Mouse (Mus musculus): ENCODE measurements around the gene Myrf. TPM values are rescaled to one million over a fixed set of nuclear protein-coding genes. Genes with fewer than 3 reads are reported as not detected.

The Myrf gene
- polyA plus RNA-seq, 1 experiment from 2014 or later, result 0.22 TPM

GRCm38 (mm10) chr19:10198723-10199122, 41.8 kb downstream of the Myrf start:
- Histone ChIP-seq H3K4me2 (no peak overlapping the region), H3K9me3 (replicated peaks) (no peaks in the 10 kb centered on the region), H3K9ac (no peak overlapping the region), H3K27ac (no peak overlapping the region; the same call in 1 of the 2 replicates), H3K4me3 (no peak overlapping the region), H3K4me1 (peaks cover 19% of the 10 kb centered on the region), H3K36me3 (ENCODE audit: poor library complexity, severe bottlenecking) (peaks cover 63% of the 10 kb centered on the region), H3K27me3 (no peaks in the 10 kb centered on the region)
- peak; percentile 52 for ATAC-seq
- 28% methylated on average over 3 of the region's 3 CpGs for WGBS

DNA sequence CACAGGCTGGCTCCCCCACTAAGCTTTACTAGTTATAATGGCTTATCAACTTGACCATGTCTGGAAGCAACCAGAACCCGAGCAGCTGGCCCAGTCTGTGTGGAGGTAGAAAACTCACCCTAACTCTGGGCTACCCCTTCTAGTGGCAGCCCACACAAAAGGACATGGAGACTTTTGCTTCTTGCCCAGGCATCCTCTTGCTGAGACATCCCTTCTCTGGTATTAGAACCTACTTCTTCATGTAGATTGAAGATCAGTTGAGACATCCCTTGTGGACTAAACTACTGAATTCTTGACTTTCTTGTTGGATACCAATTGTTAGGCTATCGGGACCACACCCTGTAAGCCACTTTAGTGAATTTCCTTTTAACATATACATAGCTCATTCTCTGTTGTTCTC, 42.3 kb downstream of the Myrf start:
- H3K4me2 ChIP-seq, result no peak overlapping the region
- no peaks in the 10 kb centered on the region for H3K9me3 ChIP-seq (replicated peaks)
- H3K27ac ChIP-seq, result peak overlapping the region; percentile 8; the same call in 1 of the 2 replicates
- H3K36me3 ChIP-seq (ENCODE audit: poor library complexity, severe bottlenecking), result peaks cover 67% of the 10 kb centered on the region
- H3K9ac ChIP-seq, result no peak overlapping the region
- WGBS, result 77% methylated on average over 2 of the region's 2 CpGs
- H3K4me3 ChIP-seq, result no peak overlapping the region
- no peak for ATAC-seq
- H3K27me3 ChIP-seq, result no peaks in the 10 kb centered on the region
- H3K4me1 ChIP-seq, result peaks cover 18% of the 10 kb centered on the region

DNA sequence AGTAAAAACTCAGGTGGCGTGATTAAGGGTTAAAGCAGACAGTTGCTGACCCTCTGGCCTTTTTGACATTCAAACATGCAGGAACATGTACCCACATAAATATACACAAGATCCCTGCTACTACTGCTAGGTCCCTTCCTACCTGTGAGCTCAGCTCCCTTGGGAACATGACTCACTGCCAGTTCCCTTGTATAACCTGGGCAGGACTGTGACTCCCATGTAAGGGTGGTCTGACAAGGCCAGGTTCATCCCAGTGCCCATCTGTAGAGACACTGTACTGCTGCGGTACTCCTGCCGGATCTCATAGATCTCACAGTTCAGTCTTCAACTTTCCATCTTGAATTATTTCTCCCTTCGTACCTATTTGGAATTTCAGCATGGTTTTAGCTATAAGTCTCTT, 43.4 kb downstream of the Myrf start:
- H3K4me1 ChIP-seq, result peaks cover 8% of the 10 kb centered on the region; the same call in 1 of the 2 replicates
- peaks cover 79% of the 10 kb centered on the region for H3K36me3 ChIP-seq (ENCODE audit: poor library complexity, severe bottlenecking)
- ATAC-seq, result no peak
- H3K27me3 ChIP-seq, result no peaks in the 10 kb centered on the region
- no peak overlapping the region for H3K4me3 ChIP-seq
- no peaks in the 10 kb centered on the region for H3K9me3 ChIP-seq (replicated peaks)
- H3K9ac ChIP-seq, result no peak overlapping the region
- no peak overlapping the region for H3K4me2 ChIP-seq
- 89% methylated on average over 4 of the region's 4 CpGs for WGBS
- no peak overlapping the region; the same call in 1 of the 2 replicates for H3K27ac ChIP-seq

DNA sequence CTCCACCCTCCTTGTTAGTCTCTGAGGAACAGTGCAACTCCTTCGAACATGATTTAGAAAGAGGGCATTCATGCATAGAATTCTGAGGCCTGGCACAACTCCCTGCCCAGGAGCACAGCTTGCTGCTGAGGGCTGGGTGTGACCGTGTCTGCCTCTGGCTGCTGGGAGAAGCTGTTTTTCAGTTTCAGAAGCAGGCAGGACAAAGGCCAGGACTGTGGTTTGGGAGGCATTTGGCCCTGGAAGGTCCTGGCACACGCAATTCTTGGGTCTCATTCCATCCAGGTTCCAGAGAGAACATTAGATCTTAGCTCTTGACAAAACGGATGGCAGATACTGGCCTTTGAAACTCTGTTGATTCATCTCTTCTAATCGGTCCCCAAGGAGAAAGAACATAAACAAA, 45.3 kb downstream of the Myrf start:
- 76% methylated on average over 5 of the region's 5 CpGs for WGBS
- Histone ChIP-seq H3K4me2 (no peak overlapping the region), H3K9ac (no peak overlapping the region), H3K4me3 (no peak overlapping the region), H3K27ac (no peak overlapping the region), H3K36me3 (ENCODE audit: poor library complexity, severe bottlenecking) (peaks cover 82% of the 10 kb centered on the region), H3K9me3 (replicated peaks) (no peaks in the 10 kb centered on the region), H3K4me1 (no peaks in the 10 kb centered on the region), H3K27me3 (no peaks in the 10 kb centered on the region)
- ATAC-seq, result no peak

- WGBS, result 84% methylated on average over 11 of the region's 11 CpGs
- Histone ChIP-seq H3K27me3 (no peaks in the 10 kb centered on the region), H3K9ac (no peak overlapping the region), H3K9me3 (replicated peaks) (no peaks in the 10 kb centered on the region), H3K4me3 (no peak overlapping the region), H3K36me3 (ENCODE audit: poor library complexity, severe bottlenecking) (peaks cover 82% of the 10 kb centered on the region), H3K4me2 (no peak overlapping the region), H3K4me1 (no peaks in the 10 kb centered on the region), H3K27ac (0 out of 2 replicates have a peak overlapping the region, but pooled peaks have one; percentile 10)
- ATAC-seq, result no peak
These were observed 46.2 kb downstream of the Myrf start for GRCm38 (mm10) chr19:10194337-10194736.

GRCm38 (mm10) chr19:10191326-10191725, 49.2 kb downstream of the Myrf start:
- Histone ChIP-seq H3K4me1 (peaks cover 25% of the 10 kb centered on the region), H3K27ac (no peak overlapping the region), H3K4me2 (no peak overlapping the region), H3K9me3 (replicated peaks) (no peaks in the 10 kb centered on the region), H3K36me3 (ENCODE audit: poor library complexity, severe bottlenecking) (peaks cover 99% of the 10 kb centered on the region), H3K27me3 (no peaks in the 10 kb centered on the region), H3K4me3 (no peak overlapping the region), H3K9ac (no peak overlapping the region)
- no peak for ATAC-seq
- WGBS, result 81% methylated on average over 7 of the region's 7 CpGs

DNA sequence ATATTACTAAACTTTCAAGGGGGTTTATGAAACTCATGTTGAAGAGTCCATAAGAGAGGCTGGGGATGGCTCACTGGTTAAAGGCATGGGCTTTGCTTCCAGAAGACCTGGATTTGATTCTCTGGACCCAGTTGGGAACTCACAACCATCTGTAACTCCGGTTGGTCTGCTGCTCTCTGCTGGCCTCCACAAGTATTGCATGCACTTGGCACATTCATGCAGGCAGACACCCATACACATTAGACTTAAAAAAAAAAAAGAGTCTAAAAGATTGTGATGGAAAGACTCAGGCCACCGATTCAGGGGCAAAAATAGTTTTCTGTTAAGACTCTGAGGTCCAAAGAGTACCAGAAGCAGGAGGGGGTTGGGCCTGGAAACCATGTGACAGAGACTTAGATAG, 49.8 kb downstream of the Myrf start:
- no peaks in the 10 kb centered on the region for H3K9me3 ChIP-seq (replicated peaks)
- no peak; the same call in 1 of the 2 replicates for ATAC-seq
- H3K27ac ChIP-seq, result no peak overlapping the region
- no peak overlapping the region for H3K4me2 ChIP-seq
- no peak overlapping the region for H3K9ac ChIP-seq
- H3K27me3 ChIP-seq, result no peaks in the 10 kb centered on the region
- 55% methylated on average over 2 of the region's 2 CpGs for WGBS
- no peak overlapping the region for H3K4me3 ChIP-seq
- peaks cover 30% of the 10 kb centered on the region for H3K4me1 ChIP-seq
- peaks cover 99% of the 10 kb centered on the region for H3K36me3 ChIP-seq (ENCODE audit: poor library complexity, severe bottlenecking)

GRCm38 (mm10) chr19:10189940-10190339, 50.6 kb downstream of the Myrf start:
- H3K4me3 ChIP-seq, result no peak overlapping the region
- 92% methylated on average over 8 of the region's 8 CpGs for WGBS
- no peaks in the 10 kb centered on the region for H3K9me3 ChIP-seq (replicated peaks)
- H3K4me2 ChIP-seq, result no peak overlapping the region
- H3K4me1 ChIP-seq, result peaks cover 39% of the 10 kb centered on the region
- no peak overlapping the region for H3K27ac ChIP-seq
- H3K36me3 ChIP-seq (ENCODE audit: poor library complexity, severe bottlenecking), result peaks cover 99% of the 10 kb centered on the region
- H3K27me3 ChIP-seq, result no peaks in the 10 kb centered on the region
- no peak overlapping the region for H3K9ac ChIP-seq
- no peak for ATAC-seq

DNA sequence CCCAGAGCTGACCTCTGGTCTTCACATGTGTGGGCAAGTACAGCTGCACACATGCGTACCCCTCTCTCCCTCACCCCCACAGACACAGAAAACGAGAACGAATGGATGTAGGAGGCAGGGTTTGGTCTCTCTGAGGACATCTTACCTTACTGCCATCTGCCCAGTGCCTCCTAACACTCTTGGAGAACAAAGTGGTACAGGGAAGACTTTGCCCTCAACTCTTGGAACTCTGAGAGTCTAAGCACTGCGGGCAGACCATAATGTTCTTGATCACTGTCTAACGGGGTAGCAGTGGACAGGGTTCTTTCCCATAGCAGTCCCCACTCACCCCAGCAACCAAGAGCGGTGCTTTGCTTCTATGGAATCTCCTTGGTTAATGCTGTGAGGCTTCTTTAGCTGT, 51.5 kb downstream of the Myrf start:
- Histone ChIP-seq H3K36me3 (ENCODE audit: poor library complexity, severe bottlenecking) (peaks cover 90% of the 10 kb centered on the region), H3K9ac (no peak overlapping the region), H3K27ac (peak overlapping the region; percentile 59), H3K27me3 (no peaks in the 10 kb centered on the region), H3K4me3 (no peak overlapping the region), H3K4me2 (no peak overlapping the region), H3K4me1 (peaks cover 48% of the 10 kb centered on the region), H3K9me3 (replicated peaks) (no peaks in the 10 kb centered on the region)
- 94% methylated on average over 6 of the region's 6 CpGs for WGBS
- no peak for ATAC-seq

DNA sequence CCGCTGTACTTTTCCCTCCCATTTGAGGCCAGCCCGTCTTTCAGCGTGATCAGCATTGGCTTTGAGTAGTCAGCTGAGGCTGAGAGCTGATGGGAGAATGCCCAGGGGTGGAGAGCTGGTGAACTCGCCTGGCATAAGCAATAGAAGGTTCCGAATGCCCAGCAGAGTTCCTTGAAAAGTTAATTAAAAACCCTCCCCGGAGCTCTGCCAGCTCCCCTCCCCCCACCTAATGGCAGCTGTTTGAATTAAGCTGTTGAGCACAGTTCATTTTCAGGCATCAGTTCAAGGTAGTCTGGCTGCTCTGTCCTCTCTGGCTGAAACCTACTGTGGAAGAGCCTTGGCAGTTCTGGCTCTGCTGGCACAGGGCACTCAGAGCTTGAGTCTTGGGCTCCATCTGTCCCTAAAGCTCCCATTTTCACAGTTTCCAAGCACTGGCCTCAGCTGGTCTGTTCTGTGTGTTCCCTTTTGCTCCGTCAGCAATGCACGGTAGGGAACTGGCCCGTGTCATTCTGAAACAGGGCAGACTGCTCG, 52.2 kb downstream of the Myrf start:
- no peak overlapping the region for H3K4me3 ChIP-seq
- H3K9ac ChIP-seq, result no peak overlapping the region
- H3K4me2 ChIP-seq, result no peak overlapping the region
- H3K9me3 ChIP-seq (replicated peaks), result no peaks in the 10 kb centered on the region
- H3K27me3 ChIP-seq, result no peaks in the 10 kb centered on the region
- peaks cover 84% of the 10 kb centered on the region for H3K36me3 ChIP-seq (ENCODE audit: poor library complexity, severe bottlenecking)
- H3K27ac ChIP-seq, result peak overlapping the region; percentile 59
- peak; percentile 54 for ATAC-seq
- WGBS, result 63% methylated on average over 10 of the region's 10 CpGs
- peaks cover 49% of the 10 kb centered on the region for H3K4me1 ChIP-seq

DNA sequence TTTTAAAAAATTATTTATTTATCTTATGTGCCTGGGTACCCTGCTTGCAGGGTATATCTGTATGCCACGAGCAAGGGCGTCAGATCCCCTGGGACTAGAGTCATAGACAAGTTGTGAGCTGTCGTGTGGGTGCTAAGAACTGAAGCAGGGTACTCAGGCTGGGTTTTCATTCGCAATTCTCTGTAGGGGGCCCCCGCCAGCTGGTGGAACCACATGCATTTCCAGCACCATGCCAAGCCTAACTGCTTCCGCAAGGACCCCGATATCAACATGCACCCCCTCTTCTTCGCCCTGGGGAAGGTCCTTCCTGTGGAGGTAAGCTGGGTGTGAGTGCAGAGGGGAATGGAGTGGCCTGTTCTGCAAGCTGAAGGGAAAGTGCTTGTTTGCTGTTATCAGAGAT, 54.0 kb downstream of the Myrf start:
- Histone ChIP-seq H3K9ac (0 out of 2 replicates have a peak overlapping the region, but pooled peaks have one; percentile 9), H3K36me3 (ENCODE audit: poor library complexity, severe bottlenecking) (peaks cover 67% of the 10 kb centered on the region)

DNA sequence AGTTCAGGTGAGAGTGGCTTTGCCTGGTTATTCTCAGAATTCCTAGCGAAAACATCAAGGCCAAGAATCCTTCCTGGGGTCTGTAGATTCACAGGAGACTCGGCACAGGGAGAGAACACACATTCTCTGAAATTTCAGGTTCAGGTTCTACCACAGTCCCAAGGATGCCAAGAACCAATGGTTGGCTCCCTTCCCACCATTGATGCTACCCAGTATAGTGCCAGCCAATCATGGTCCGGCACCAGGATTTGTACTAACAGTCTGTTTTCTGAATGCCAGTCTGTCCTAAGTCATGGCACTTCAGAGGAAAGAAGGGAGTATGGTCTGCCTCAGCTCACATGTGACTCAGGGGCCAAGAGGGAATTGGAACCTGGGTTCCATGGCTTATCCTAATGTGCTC, 54.7 kb downstream of the Myrf start:
- Histone ChIP-seq H3K27ac (0 out of 2 replicates have a peak overlapping the region, but pooled peaks have one; percentile 19), H3K4me3 (no peak overlapping the region), H3K9ac (peak overlapping the region; percentile 43; the same call in 1 of the 2 replicates), H3K9me3 (replicated peaks) (no peaks in the 10 kb centered on the region), H3K4me2 (peak overlapping the region; percentile 17), H3K36me3 (ENCODE audit: poor library complexity, severe bottlenecking) (peaks cover 60% of the 10 kb centered on the region), H3K27me3 (no peaks in the 10 kb centered on the region), H3K4me1 (peaks cover 53% of the 10 kb centered on the region)
- ATAC-seq, result no peak
- WGBS, result 94% methylated on average over 3 of the region's 3 CpGs

More for the DNA sequence above, 54.0 kb downstream of the Myrf start:
- H3K27me3 ChIP-seq, result no peaks in the 10 kb centered on the region
- no peak overlapping the region for H3K4me3 ChIP-seq
- H3K4me1 ChIP-seq, result peaks cover 53% of the 10 kb centered on the region
- H3K4me2 ChIP-seq, result no peak overlapping the region
- H3K27ac ChIP-seq, result peak overlapping the region; percentile 19; the same call in 1 of the 2 replicates
- WGBS, result 92% methylated on average over 8 of the region's 8 CpGs
- no peak for ATAC-seq
- no peaks in the 10 kb centered on the region for H3K9me3 ChIP-seq (replicated peaks)

DNA sequence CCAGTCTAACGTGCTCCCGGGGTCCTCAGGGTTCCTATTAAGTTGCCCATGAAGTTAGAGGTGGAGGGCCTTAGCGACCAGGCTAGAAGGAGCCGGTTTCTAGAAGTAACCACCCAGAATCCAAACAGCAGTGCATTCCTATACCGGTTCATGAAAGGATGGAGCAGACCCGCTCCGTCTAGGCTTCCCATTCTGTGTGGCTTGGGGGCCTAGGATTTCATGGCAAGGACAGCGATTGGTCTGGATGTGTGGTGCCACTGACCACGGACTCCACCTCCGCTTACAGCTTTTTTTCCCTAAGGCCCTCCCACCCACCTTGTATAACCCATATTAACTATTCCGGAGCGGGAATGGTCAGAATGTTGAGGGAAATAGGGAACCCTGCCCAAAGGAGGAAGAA, 56.5 kb downstream of the Myrf start:
- Histone ChIP-seq H3K4me1 (peaks cover 53% of the 10 kb centered on the region), H3K4me2 (peak overlapping the region; percentile 76), H3K9me3 (replicated peaks) (no peaks in the 10 kb centered on the region), H3K4me3 (peak overlapping the region; percentile 93), H3K36me3 (ENCODE audit: poor library complexity, severe bottlenecking) (peaks cover 42% of the 10 kb centered on the region), H3K9ac (peak overlapping the region; percentile 96), H3K27me3 (no peaks in the 10 kb centered on the region), H3K27ac (peak overlapping the region; percentile 97)
- 0 out of 2 replicates have a peak, but pooled peaks have one; percentile 16 for ATAC-seq
- 2% methylated on average over 12 of the region's 12 CpGs for WGBS
